Mouse (Mus musculus) olfactory bulb, adult 2 months (tissue): ENCODE measurements at regions not wholly inside any gene's neighbourhood (a gene's known extent, or its start where the extent isn't known, plus 50 kb on each side); places are given as distances from the start of the nearest gene placed in this dataset.

ENCODE experiments used
- CTCF ChIP-seq: fragments of 200-500 bp; IDR thresholded peaks from 2 replicates; pipeline ENCODE4 v1.5.1; 2012; ENCODE audit warnings: low read depth, mild to moderate bottlenecking, low read length, moderate library complexity; ENCODE audit not compliant: insufficient read depth
- POLR2A ChIP-seq: fragments of 200-500 bp; IDR thresholded peaks from 2 replicates; pipeline ENCODE4 v1.6.1; 2012; ENCODE audit warnings: mild to moderate bottlenecking, low read depth, low read length, moderate library complexity; ENCODE audit not compliant: insufficient read depth

GRCm38 (mm10) chr8:33126981-33127380 is 301.5 kb upstream of the 5930422O12Rik start:
- TF ChIP-seq CTCF, result no peak
- no peak for TF ChIP-seq POLR2A
